Mouse (Mus musculus) thymus, adult 2 months (tissue): Measurements from ENCODE around the gene Nt5c3b. TPM values are rescaled to one million over a fixed set of nuclear protein-coding genes. Genes with fewer than 3 reads are reported as not detected.

Experiments
- DNase-seq: peaks from one replicate; pipeline ENCODE4 v3.0.0; 2021
- H3K27ac ChIP-seq: fragments of 200-500 bp; 2 replicates; pipeline ENCODE4 v1.5.1; 2012; ENCODE audit warnings: low read length, control low read depth; ENCODE audit not compliant: control insufficient read depth, insufficient read depth
- H3K27me3 ChIP-seq: fragments of 200-500 bp; 2 replicates; pipeline ENCODE4 v1.6.1; 2012; ENCODE audit warnings: mild to moderate bottlenecking, low read length, moderate library complexity, mixed read lengths; ENCODE audit not compliant: control insufficient read depth, insufficient read depth
- H3K36me3 ChIP-seq: fragments of 200-500 bp; 2 replicates; pipeline ENCODE4 v1.6.1; 2012; ENCODE audit warnings: mild to moderate bottlenecking, low read length, moderate library complexity; ENCODE audit not compliant: control insufficient read depth, insufficient read depth
- H3K4me1 ChIP-seq: fragments of 200-500 bp; replicated peaks from 2 replicates; pipeline ENCODE4 v1.6.1; 2012; ENCODE audit warnings: low read length; ENCODE audit not compliant: control insufficient read depth, insufficient read depth
- H3K4me3 ChIP-seq: fragments of 200-500 bp; 2 replicates; pipeline ENCODE4 v1.5.1; 2012; ENCODE audit warnings: mild to moderate bottlenecking, low read length, control low read depth, moderate library complexity; ENCODE audit not compliant: control insufficient read depth, insufficient read depth
- CTCF ChIP-seq: fragments of 200-500 bp; IDR thresholded peaks from 2 replicates; pipeline ENCODE4 v1.5.1; 2012; ENCODE audit warnings: mild to moderate bottlenecking, control low read depth, low read length, moderate library complexity, borderline replicate concordance; ENCODE audit not compliant: control insufficient read depth, poor library complexity, insufficient read depth; ENCODE audit errors: extremely low read depth
- POLR2A ChIP-seq: fragments of 200-500 bp; IDR thresholded peaks from 2 replicates; pipeline ENCODE4 v1.6.1; 2012; ENCODE audit warnings: mild to moderate bottlenecking, low read length, control low read depth, moderate library complexity; ENCODE audit not compliant: control insufficient read depth, poor library complexity, insufficient read depth; ENCODE audit errors: extremely low read depth
- WGBS: fragments of 180-500 bp; shearing (Covaris S2); methylation state at CpG from one replicate; pipeline ENCODE4 v1.1.7; 2018; 5-methylcytosine and 5-hydroxymethylcytosine counted together
- polyA plus RNA-seq: library from polyadenylated mRNA; depleted of rRNA; stranded (reverse); fragments of >200 nt; gene quantifications from 2 replicates; pipeline ENCODE4 v1.2.3, GENCODE M21; 2012

Nt5c3b gene
- polyA plus RNA-seq, 1 experiment = 136 TPM

GRCm38 (mm10) chr11:100385016-100385415 is 56.6 kb downstream of the Nt5c3b start:
- peaks cover 16% of the 10 kb centered on the region for H3K36me3 ChIP-seq
- TF ChIP-seq CTCF (no peak), POLR2A (no peak)
- no peak overlapping the region for H3K4me3 ChIP-seq
- 93% methylated on average over 3 of the region's 3 CpGs for WGBS
- H3K27ac ChIP-seq = no peak overlapping the region
- no peak for DNase-seq
- H3K27me3 ChIP-seq = no peaks in the 10 kb centered on the region
- H3K4me1 ChIP-seq = peaks cover 21% of the 10 kb centered on the region

- Histone ChIP-seq H3K27ac (no peak overlapping the region), H3K36me3 (peaks cover 21% of the 10 kb centered on the region), H3K4me1 (peaks cover 2% of the 10 kb centered on the region), H3K27me3 (no peaks in the 10 kb centered on the region), H3K4me3 (no peak overlapping the region)
- DNase-seq = no peak
- WGBS = 91% methylated on average over 6 of the region's 6 CpGs
- no peak for TF ChIP-seq CTCF
- TF ChIP-seq POLR2A = no peak
Observed at GRCm38 (mm10) chr11:100382682-100383081, 58.9 kb downstream of the Nt5c3b start.

DNA sequence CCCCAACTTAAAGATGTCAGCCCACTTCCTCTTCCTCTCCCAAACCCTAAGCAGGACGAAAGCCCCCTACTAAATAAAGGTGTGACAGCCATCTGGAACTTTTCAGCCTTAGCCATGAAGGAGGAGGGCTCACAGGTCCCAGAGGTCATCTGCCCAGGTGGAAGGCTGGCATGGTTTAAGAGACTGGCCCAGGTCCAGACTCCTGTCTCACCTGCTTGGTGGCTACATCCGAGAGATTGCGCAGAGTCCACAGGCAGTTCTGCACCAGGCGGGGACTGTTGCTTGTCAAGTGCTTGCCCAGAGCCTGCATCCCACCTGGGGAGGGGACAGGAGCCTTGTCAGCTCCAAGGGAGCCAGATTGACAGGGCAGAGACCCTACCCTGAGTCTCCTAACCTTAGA is 62.3 kb downstream of the Nt5c3b start:
- H3K27me3 ChIP-seq = no peaks in the 10 kb centered on the region
- no peak overlapping the region for H3K4me3 ChIP-seq
- H3K36me3 ChIP-seq = peaks cover 24% of the 10 kb centered on the region
- H3K4me1 ChIP-seq = no peaks in the 10 kb centered on the region
- TF ChIP-seq POLR2A (no peak), CTCF (no peak)
- DNase-seq = no peak
- no peak overlapping the region for H3K27ac ChIP-seq
- 95% methylated on average over 4 of the region's 4 CpGs for WGBS

GRCm38 (mm10) chr11:100378446-100378845 is 63.2 kb downstream of the Nt5c3b start:
- Histone ChIP-seq H3K27ac (no peak overlapping the region), H3K27me3 (no peaks in the 10 kb centered on the region), H3K4me1 (no peaks in the 10 kb centered on the region), H3K4me3 (no peak overlapping the region), H3K36me3 (peaks cover 25% of the 10 kb centered on the region)
- no peak for DNase-seq
- TF ChIP-seq POLR2A (no peak), CTCF (no peak)
- 93% methylated on average over 5 of the region's 5 CpGs for whole genome bisulfite sequencing

- no peaks in the 10 kb centered on the region for H3K27me3 ChIP-seq
- TF ChIP-seq CTCF = no peak
- no peak for TF ChIP-seq POLR2A
- no peak for DNase-seq
- WGBS = 98% methylated on average over 14 of the region's 14 CpGs
- H3K27ac ChIP-seq = no peak overlapping the region
- no peak overlapping the region for H3K4me3 ChIP-seq
- H3K4me1 ChIP-seq = no peaks in the 10 kb centered on the region
- peaks cover 30% of the 10 kb centered on the region for H3K36me3 ChIP-seq
Observed at GRCm38 (mm10) chr11:100377989-100378388, 63.6 kb downstream of the Nt5c3b start.

DNA sequence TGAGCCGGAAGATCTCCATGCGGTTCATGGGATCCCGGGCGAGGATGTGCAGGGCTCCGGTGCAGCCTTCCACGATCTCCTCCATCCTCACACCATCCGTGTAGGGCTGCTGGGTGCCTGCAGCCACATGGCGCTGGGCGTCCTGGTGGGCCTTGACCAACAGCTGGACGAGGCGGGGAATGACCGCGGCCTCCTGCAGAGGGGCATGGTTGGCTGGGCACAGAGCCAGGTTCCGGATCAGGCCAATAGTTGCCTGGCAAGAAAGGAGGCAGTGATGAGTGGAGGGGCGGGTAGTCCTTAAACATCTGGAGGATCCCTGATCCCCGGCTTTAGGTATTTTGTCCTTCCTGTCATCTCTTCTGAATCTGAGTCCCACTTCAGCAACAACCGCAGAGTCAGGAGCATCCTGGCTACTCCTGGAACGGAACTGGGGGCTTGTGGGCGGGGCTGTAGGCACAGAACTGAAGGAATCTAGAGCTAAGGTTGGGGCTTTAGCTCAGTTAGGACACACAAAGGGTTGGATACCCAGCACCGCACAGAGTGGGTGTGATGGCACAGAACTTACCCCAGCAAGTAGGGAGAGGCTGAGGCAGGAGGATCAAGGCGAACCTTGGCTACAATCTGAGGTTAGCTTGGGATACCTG is 64.7 kb downstream of the Nt5c3b start:
- no peak overlapping the region for H3K27ac ChIP-seq
- peaks cover 26% of the 10 kb centered on the region for H3K36me3 ChIP-seq

More for the DNA sequence above, 64.7 kb downstream of the Nt5c3b start:
- no peak for DNase-seq
- Histone ChIP-seq H3K27me3 (no peaks in the 10 kb centered on the region), H3K4me3 (no peak overlapping the region), H3K4me1 (peaks cover 5% of the 10 kb centered on the region; the same call in 1 of the 2 replicates)
- WGBS = 98% methylated on average over 21 of the region's 21 CpGs
- TF ChIP-seq POLR2A = no peak
- no peak for TF ChIP-seq CTCF
